Mouse (Mus musculus) neutrophil, adult 5-6 weeks (primary cell): ENCODE data around the gene Rps3. TPM values are rescaled to one million over a fixed set of nuclear protein-coding genes. Genes with fewer than 3 reads are reported as not detected.
"Not testable (repeated sequence)": the region's sequence is repeated elsewhere in the genome, so short reads cannot be mapped to it uniquely, and the experiment has no call there.

Experiments used
- ATAC-seq: fragments of 151-379, 151-347 bp; 2 replicates; pipeline ENCODE4 v1.8.0; 2017; ENCODE audit warnings: mild to moderate bottlenecking, moderate TSS enrichment; ENCODE audit not compliant: insufficient number of reproducible peaks, poor library complexity, low FRiP score, severe bottlenecking; ENCODE audit errors: extremely low read depth
- total RNA-seq: library from RNA; stranded (forward); fragments of 200-1000 nt; gene quantifications from 2 replicates; pipeline ENCODE4 v1.2.3, GENCODE M21; 2017

Gene Rps3
- total RNA-seq: 1,085 and 1,169 TPM in 2 replicates

- ATAC-seq: peak; percentile 97
Observed at GRCm38 (mm10) chr7:99483271-99483923, at the start of gene Rps3. TSS of gene Rps3 (minus strand) at chr7:99483738.

GRCm38 (mm10) chr7:99532526-99532925 lies 49.0 kb upstream of the Rps3 start:
- ATAC-seq: no peak

DNA sequence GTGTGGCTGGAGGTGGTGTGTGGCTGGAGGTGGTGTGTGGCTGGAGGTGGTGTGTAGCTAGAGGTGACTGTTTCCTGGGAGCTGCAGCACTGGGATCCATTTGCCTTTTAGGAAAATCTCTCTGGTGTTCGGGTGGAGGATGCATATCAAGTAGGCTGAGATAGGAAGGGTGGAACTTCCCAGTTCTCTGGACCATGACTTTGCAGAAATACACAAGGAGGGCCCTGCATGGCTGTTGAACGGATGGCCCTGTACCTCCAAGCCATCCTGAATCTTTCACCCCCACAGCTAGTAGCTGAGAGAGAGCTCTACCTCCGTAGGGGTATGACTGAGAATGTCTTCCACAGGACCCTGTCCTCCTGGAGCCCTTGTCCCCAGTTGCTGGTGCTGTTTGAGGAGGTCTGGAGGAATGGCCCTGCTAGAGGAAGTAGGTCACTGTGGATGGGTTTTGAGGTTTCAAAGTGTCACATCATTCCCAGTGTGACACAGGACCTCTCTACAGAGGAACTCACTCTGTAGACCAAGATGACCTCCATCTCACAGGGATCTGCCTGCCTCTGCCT lies 48.0 kb upstream of the Rps3 start:
- no peak for ATAC-seq

DNA sequence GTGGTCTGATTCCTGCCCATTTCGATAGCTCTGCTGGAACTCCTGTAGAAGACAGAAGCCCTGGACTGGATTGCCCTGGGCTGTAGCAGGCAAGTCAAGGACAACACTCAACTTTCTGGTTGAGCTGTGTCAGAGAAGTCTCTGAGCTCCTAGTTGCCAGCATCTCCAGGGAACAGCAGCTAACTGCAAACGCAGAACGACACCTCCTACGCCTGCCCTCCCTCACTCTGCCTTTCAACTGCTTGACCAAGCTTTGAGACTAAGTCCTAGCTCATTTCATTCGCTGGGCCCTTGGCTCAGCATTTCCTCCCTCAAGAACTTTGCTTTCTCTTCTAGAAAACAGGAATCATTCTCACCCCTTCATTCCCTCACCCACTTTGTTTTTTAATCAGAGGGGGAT lies 45.9 kb upstream of the Rps3 start:
- ATAC-seq: no peak

- ATAC-seq: no peak
Observed at GRCm38 (mm10) chr7:99528547-99528946, 45.0 kb upstream of the Rps3 start.

DNA sequence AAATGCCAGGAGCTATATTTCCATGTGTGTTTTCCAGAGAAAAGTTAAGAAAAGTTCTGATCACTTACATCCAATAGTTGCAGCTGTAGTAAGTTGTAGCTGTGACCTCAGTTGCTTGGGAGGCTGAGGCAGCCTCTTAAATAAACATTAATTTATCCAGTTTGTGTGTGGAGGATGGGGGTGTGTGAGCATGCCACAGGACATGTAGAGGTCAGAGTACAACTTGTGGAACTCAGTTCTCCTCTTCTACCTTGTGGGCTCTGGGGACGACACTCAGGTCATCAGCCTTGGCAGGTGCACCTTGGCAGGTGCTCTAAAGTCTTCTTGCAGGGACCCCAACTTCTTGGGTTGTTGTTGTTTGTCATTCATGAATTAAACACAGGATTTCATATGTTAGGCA lies 40.3 kb upstream of the Rps3 start:
- no peak for ATAC-seq

GRCm38 (mm10) chr7:99523121-99523520 lies 39.6 kb upstream of the Rps3 start:
- ATAC-seq: no peak

- ATAC-seq: no peak
Observed at GRCm38 (mm10) chr7:99518954-99519644, 35.6 kb upstream of the Rps3 start.

DNA sequence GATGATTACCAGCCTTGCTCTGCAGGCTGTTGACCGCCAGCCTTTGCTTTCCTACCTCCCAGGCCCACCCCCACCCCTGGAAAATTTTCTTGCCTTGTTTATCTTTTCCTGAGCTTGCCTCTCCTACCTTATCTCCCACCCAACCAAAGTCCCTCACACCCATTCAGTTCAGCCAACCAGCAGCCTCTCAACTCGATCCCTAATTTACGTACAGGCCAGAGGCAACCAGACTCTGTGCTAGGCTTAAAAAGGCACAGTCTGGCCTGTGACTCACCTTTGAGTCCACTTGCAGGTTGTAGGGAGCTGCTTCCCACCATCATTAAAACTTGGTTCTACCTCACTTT lies 33.2 kb upstream of the Rps3 start:
- no peak for ATAC-seq

DNA sequence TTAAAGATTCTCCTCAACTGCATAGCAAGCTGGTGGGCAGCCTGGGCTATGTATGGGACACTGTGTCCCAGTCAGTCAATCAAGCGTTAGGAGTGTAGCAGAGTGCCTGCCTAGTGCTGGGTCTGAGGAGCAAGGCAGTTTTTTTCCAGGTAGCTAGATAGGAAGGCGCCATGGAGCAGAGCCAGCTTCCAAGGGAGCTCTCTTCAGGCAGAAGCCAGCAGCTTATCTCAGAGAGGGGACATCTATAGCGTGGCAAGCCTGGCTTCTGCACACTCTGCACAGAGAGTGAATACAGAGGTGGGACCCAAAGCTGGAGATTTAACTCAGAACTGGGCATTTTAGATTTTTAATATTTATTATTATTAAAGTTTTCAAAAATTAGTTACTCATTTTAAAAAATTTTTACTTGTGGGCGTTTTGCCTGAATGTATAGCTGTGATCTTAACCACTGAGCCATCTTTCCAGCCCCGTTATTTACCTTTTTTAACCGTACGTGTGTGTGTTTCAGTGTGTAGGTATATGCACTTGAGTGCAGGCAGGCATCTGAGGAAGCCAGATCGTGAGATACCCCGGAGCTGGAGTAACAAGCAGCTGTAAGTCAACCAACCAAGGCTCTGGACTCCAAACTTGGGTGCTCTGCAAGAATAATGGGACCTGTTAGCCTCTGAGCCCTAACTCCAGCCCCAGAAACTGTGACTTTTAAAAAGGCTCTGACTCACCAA lies 32.7 kb upstream of the Rps3 start:
- ATAC-seq: no peak

DNA sequence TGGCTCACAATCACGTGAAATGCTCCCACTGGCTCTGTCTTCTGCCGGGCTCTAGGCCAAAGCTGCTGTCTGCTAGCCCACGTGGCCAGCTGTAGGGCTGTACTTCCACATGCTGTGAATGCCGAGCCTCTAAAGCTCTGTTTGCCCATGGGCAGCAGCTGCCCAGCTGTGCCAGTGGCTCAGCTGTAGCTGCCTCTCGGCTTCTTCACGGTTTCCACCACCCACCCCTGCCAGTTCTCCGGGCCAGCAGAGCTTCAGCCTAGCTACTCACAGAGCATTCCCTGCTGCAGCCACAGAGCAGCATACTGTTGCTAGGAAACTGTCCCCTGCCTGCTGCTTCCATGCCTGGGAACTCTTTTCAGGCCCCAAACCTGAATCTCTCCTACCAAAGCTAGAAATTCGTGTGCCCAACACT lies 26.6 kb upstream of the Rps3 start:
- no peak for ATAC-seq

GRCm38 (mm10) chr7:99508187-99508586 lies 24.6 kb upstream of the Rps3 start:
- ATAC-seq: not testable (repeated sequence)

GRCm38 (mm10) chr7:99504556-99504955 lies 21.0 kb upstream of the Rps3 start:
- ATAC-seq: no peak

- no peak for ATAC-seq
Observed at GRCm38 (mm10) chr7:99501148-99501547, 17.6 kb upstream of the Rps3 start.

DNA sequence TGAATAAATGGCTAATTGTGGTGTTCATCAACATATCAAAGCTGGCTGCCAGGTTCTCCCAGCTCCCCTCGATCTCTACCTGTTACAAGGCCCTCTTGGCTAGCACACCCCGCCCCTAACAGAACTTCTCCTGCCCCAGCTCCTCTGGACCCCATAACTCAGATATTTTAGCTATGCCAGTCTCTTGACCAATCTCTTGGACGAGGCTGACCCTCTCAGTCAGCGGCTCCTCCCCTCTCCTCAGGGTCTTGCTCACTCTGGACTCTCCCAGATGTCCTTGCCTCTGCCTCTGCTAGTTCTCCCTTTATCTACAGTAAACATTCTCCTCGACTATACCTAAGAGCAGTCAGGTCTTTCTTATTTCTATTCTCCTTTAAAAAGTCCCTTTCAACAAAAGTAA lies 17.1 kb upstream of the Rps3 start:
- ATAC-seq: no peak

GRCm38 (mm10) chr7:99500201-99500600 lies 16.7 kb upstream of the Rps3 start:
- ATAC-seq: peak; percentile 88

DNA sequence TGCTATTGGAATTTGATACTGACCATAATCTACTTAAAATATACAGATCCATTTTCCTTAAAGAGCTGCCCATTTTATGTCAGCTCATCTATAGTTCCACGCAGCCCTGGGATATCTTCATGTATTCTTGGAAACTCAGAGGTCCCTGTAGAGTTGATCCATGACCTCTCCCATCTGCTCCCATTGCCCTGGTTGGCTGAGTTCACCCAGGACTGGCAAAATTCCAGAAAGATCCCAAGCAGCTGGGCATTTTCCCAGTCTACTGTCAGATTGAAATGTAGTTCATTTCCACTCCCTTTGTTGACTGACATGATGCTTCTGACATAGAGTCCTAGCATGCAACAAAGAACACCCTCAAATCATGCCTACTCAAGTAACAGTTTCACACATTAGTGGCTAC lies 15.6 kb upstream of the Rps3 start:
- no peak for ATAC-seq

DNA sequence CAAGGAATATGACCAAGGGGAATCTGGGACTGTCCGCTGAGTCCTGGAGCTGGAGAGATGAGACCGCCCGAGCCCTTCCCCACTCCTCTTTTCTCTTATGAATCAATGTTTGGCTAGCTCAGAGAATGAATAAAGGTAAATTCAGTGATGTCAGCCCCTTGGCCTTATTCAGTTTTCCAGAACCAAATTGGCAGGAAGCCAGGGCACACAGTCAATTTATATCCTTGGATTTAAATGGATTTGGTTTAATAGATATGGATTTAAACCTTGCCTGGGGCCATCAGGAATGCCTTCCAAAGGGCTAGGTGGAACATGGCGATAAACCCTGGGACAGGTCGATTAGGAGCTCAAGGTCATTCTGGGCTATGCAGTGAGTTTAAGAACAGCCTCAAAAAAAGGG lies 6.2 kb upstream of the Rps3 start:
- no peak for ATAC-seq

- ATAC-seq: no peak
Observed at GRCm38 (mm10) chr7:99484679-99485078, 1.1 kb upstream of the Rps3 start.

- no peak for ATAC-seq
Observed at GRCm38 (mm10) chr7:99483924-99484319, 384 bp upstream of the Rps3 start.
